Mouse (Mus musculus) Patski (cell line): ENCODE measurements around the gene Tspoap1. TPM values are rescaled to one million over a fixed set of nuclear protein-coding genes. Genes with fewer than 3 reads are reported as not detected.

Source experiments
- ATAC-seq: fragments of 100-300 bp; one replicate; pipeline ENCODE4 v1.8.0; 2021
- CTCF ChIA-PET: fragments of 350-600 bp; sonication (Branson Sonifier 250); formaldehyde crosslinking; loops from one replicate; lab custom pipeline; 2022; ENCODE audit warnings: inconsistent platforms; lab: Charles Lee
- POLR2A ChIA-PET: fragments of 350-600 bp; sonication (Branson Sonifier 250); formaldehyde crosslinking; loops from one replicate; lab custom pipeline; 2022; ENCODE audit warnings: antibody characterized with exemption, inconsistent platforms; lab: Charles Lee
- DNase-seq: peaks from one replicate; pipeline ENCODE4 v3.0.0-alpha.2; 2011; ENCODE audit warnings: low read depth, low spot score
- H3K27me3 ChIP-seq: fragments of 371-371 bp; one replicate; pipeline ENCODE4 v1.5.1; 2021
- CTCF ChIP-seq: fragments of 100-300 bp; IDR thresholded peaks from one replicate; pipeline ENCODE4 v1.5.1; 2021
- in situ Hi-C: fragments of 300-500 bp; cut with MboI; formaldehyde crosslinking; loops from 3 replicates; pipeline ENCODE4 v1.11.1; 2018; ENCODE audit warnings: low pct_unique_long_range_greater_than_20kb, mixed read lengths
- polyA plus RNA-seq: library from polyadenylated mRNA; unstranded; gene quantifications from one replicate; pipeline ENCODE4 v1.2.3, GENCODE M21; 2021

Tspoap1 gene
- 9.5 TPM for polyA plus RNA-seq

- in situ Hi-C loops = no loop called here
- TF ChIP-seq CTCF = no peak
- POLR2A ChIA-PET = no interaction called here
- H3K27me3 ChIP-seq = peaks cover 24% of the 10 kb centered on the region
- ATAC-seq (no peak), DNase-seq (no peak)
- CTCF ChIA-PET = no interaction called here
Observed at GRCm38 (mm10) chr11:87760301-87761081, at the start of gene Tspoap1. Tspoap1 (plus strand) TSS chr11:87760541.

- ATAC-seq (no peak), DNase-seq (no peak)
- in situ Hi-C loops = no loop called here
- ChIA-PET POLR2A (no interaction called here), CTCF (no interaction called here)
- no peak for TF ChIP-seq CTCF
- no peaks in the 10 kb centered on the region for H3K27me3 ChIP-seq
Observed at GRCm38 (mm10) chr11:87712188-87712587, 48.2 kb upstream of the Tspoap1 start.

DNA sequence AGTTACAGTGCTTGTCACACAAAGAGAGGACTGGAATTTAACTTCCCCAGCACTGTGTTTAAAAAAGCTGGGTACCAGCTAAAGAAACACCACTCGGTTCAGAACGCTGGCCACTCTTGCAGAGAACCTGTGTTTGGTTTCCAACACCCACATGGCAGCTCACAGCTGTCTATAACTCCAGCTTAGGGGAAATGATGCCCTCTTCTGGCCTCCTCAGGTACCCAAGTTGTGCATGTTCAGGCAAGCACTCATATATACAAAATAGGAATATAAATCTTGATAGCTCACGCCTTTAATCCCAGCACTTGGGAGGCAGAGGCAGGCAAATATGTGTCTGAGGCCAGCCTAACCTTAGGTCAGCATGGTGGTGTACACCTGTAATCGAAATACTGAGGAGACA, 44.3 kb upstream of the Tspoap1 start:
- ChIA-PET CTCF (no interaction called here), POLR2A (no interaction called here)
- in situ Hi-C loops = no loop called here
- no peak for TF ChIP-seq CTCF
- DNase-seq (no peak), ATAC-seq (no peak)
- H3K27me3 ChIP-seq = no peaks in the 10 kb centered on the region

GRCm38 (mm10) chr11:87719526-87719925, 40.8 kb upstream of the Tspoap1 start:
- POLR2A ChIA-PET = no interaction called here
- ATAC-seq (no peak), DNase-seq (no peak)
- no peaks in the 10 kb centered on the region for H3K27me3 ChIP-seq
- no peak for TF ChIP-seq CTCF
- in situ Hi-C loops = no loop called here
- CTCF ChIA-PET = no interaction called here

GRCm38 (mm10) chr11:87720324-87720723, 40.0 kb upstream of the Tspoap1 start:
- no peaks in the 10 kb centered on the region for H3K27me3 ChIP-seq
- DNase-seq (no peak), ATAC-seq (no peak)
- in situ Hi-C loops = no loop called here
- POLR2A ChIA-PET = no interaction called here
- TF ChIP-seq CTCF = no peak
- CTCF ChIA-PET = interaction anchor here (1.0 to 1.8 kb wide), 3 partner anchors 12 to 58 kb away, joined by 3 to 4 read pairs (median 4); partner anchors contain the start of gene Rnf43

DNA sequence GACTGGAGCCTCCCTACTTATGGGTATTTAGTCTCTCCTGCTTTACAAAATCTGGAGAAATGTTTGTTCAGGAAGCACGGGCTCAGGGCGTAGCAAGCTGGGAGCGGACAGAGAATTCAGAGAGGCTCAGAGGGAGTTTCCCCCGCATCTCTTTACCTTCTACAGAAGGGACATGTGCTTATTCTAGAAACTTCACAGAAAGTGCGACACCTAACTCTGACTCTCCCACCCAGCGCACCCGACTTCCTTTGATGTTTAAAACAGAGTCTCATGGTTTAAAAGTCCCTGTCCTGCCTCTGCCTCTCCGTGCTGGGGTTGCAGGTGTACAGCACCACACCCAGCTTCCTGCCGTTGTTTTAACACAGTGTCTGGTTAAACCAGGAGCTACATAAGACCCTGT, 39.5 kb upstream of the Tspoap1 start:
- ATAC-seq = no peak
- in situ Hi-C loops = no loop called here
- ChIA-PET CTCF (interaction anchor here (1.0 to 1.8 kb wide), 3 partner anchors 13 to 59 kb away, joined by 3 to 4 read pairs (median 4); partner anchors contain the start of gene Rnf43), POLR2A (no interaction called here)
- no peak for TF ChIP-seq CTCF
- no peaks in the 10 kb centered on the region for H3K27me3 ChIP-seq
- DNase-seq = no peak

DNA sequence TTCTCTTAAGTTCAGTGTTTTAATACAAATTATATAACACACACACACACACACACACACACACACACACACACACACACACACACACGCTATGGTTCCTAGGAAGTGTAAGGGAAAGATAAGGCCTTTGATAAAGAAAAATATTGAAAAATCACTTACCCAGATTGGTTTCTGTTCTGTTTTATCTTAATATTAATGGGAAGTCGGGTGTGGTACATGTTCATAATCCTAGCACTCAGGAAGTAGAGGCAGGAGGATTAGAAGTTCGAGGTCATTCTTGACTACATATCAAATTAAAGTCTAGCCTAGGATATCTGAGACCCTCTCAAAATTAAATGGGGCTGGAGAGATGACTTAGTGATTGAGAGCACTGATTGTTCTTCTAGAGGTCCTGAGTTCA, 38.2 kb upstream of the Tspoap1 start:
- TF ChIP-seq CTCF = no peak
- no peaks in the 10 kb centered on the region for H3K27me3 ChIP-seq
- ATAC-seq = no peak
- POLR2A ChIA-PET = interaction anchor here (0.6 kb wide), 1 partner anchor 21 kb away, joined by 3 read pairs; no protein-coding TSS in a partner anchor
- in situ Hi-C loops = no loop called here
- CTCF ChIA-PET = interaction anchor here (1.8 kb wide), 1 partner anchor 12 kb away, joined by 3 read pairs; no protein-coding TSS in a partner anchor
- no peak for DNase-seq

GRCm38 (mm10) chr11:87722891-87723290, 37.5 kb upstream of the Tspoap1 start:
- no peaks in the 10 kb centered on the region for H3K27me3 ChIP-seq
- CTCF ChIA-PET = no interaction called here

DNA sequence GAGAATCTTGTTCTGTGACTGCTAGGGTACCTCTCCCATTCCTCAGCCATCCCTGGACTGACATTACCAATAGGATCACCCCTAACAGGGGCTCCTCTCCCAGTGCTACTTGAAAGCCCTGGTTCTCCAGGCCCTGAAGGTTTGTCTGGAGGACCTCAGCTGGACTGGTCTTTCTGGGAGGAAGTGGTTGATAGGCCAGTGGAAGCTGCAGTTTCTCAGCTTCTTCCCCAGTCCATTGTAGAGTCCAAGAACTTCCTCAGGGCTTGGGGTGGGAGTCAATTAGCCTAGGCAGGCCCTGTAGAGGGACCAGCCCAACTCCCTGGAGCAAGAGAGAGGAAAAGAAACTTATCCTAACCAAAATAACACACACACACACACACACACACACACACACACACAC, 34.8 kb upstream of the Tspoap1 start:
- POLR2A ChIA-PET = no interaction called here
- no peak for TF ChIP-seq CTCF
- DNase-seq = no peak
- CTCF ChIA-PET = no interaction called here
- no peaks in the 10 kb centered on the region for H3K27me3 ChIP-seq
- in situ Hi-C loops = no loop called here
- no peak for ATAC-seq

More at GRCm38 (mm10) chr11:87722891-87723290, 37.5 kb upstream of the Tspoap1 start:
- in situ Hi-C loops = no loop called here
- DNase-seq = no peak
- no peak for ATAC-seq
- TF ChIP-seq CTCF = no peak
- POLR2A ChIA-PET = interaction anchor here (0.6 kb wide), 1 partner anchor 22 kb away, joined by 3 read pairs; no protein-coding TSS in a partner anchor

DNA sequence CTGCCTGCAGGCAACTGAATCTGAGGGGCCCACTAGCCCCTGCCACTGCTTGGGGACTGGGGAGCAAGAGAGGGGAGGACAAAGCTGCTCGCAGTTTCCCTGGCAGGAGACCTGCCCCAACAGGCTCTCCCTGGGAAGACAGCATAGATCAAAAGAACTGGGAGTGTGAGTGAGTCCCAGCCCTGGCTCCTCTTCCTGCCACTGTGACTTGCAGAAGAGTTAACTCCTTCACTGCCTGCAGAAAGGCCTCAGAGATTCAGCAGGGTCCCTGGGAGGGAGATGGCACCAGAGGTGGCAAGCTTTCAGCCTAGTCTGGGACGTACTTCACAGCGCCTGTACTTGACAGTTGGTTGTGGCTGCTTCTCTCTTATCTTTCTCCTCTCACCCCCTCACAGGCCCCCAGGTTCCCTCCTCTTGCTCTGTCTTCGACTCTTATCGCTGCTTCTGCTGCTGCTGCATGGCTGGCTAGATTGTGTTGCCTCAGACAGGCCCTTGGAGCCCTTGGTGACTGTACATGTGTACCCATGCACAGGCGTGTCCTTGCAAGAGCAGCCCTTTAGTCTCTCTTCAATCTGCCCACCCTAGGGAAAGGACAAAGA, 34.3 kb upstream of the Tspoap1 start:
- ChIA-PET CTCF (no interaction called here), POLR2A (no interaction called here)
- no peaks in the 10 kb centered on the region for H3K27me3 ChIP-seq
- ATAC-seq (no peak), DNase-seq (no peak)
- TF ChIP-seq CTCF = no peak
- in situ Hi-C loops = no loop called here

DNA sequence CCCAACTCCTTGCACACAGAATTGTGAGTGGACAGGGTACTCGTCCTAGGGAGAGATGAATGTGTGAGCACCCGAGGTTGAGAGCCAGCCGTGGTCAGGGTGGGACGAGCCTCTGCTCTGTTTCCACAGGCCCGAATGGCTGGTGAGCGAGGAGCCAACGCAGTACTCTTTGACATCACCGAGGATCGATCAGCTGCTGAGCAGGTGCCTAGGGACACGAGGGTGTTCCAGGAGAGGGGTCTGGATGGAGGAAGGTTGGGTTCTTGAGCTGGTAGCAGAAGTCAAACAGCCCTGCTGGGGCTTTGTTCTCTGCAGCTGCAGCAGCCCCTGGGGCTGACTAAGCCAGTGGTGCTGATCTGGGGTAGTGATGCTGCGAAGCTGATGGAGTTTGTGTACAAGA, 33.3 kb upstream of the Tspoap1 start:
- no peak for ATAC-seq
- no peak for TF ChIP-seq CTCF
- ChIA-PET CTCF (interaction anchor here (0.9 kb wide), 1 partner anchor 73 kb away, joined by 3 read pairs; no protein-coding TSS in a partner anchor), POLR2A (interaction anchor here (0.7 kb wide), 1 partner anchor 9 kb away, joined by 4 read pairs; no protein-coding TSS in a partner anchor)
- in situ Hi-C loops = no loop called here
- H3K27me3 ChIP-seq = no peaks in the 10 kb centered on the region
- DNase-seq = no peak
